Mouse (Mus musculus) ovary, adult 2 months (tissue): ENCODE measurements around the gene Dgcr6. TPM values are rescaled to one million over a fixed set of nuclear protein-coding genes. Genes with fewer than 3 reads are reported as not detected.

Experiments
- polyA plus RNA-seq: library from polyadenylated mRNA; depleted of rRNA; stranded (reverse); fragments of >200 nt; gene quantifications from 2 replicates; pipeline ENCODE4 v1.2.3, GENCODE M21; 2012; rRNA removed

The Dgcr6 gene
- 118 and 150 TPM in 2 replicates for polyA plus RNA-seq

DNA sequence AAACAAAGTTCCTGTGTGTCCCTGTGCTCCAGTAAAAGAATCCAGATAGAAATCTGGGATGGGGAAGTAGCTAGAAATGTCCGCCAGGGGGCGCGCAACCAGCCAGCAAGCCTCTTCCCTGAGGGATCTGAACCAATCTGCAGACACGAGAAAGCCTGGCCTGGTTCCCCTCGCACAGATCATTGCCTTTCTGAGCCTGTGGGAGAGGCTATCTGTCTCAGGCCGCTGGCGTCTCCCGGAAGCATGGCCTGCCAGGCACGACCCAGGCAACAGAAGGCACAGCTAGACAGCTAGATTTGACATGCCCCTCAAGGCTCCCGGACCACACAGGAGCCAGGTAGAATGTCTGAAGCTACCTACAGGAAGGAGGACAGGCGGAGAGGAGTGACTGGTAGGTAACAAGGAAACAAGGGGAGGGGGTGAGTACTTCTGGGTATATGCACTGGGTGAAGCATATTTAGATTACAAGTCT lies at the start of gene Dgcr6:
Gene Dgcr6 (plus strand): TSS at position 130 of the 472 bp plus-strand sequence.

Other genes starting within 250 kb of the Dgcr6 start
- 1.6 and 2.9 TPM in 2 replicates for gene B830017H08Rik, start 219.7 kb upstream of the Dgcr6 start, polyA plus RNA-seq
- 7.8 and 10.4 TPM in 2 replicates for gene Car15, start 214.5 kb upstream of the Dgcr6 start, polyA plus RNA-seq
- 1.9 and 2.4 TPM in 2 replicates for gene Gm20518, start 161.2 kb upstream of the Dgcr6 start, polyA plus RNA-seq
- gene Tssk1, start 158.6 kb upstream of the Dgcr6 start, polyA plus RNA-seq: 0.12 TPM in 1 of 2 replicates, not detected in the other
- gene Dgcr2, start 154.3 kb upstream of the Dgcr6 start, polyA plus RNA-seq: 236 and 311 TPM in 2 replicates
- gene Tssk2, start 154.2 kb upstream of the Dgcr6 start, polyA plus RNA-seq: not detected in 2 replicates
- 26.4 and 34.9 TPM in 2 replicates for gene Ess2, start 141.5 kb upstream of the Dgcr6 start, polyA plus RNA-seq
- 0.32 TPM in 1 of 2 replicates, not detected in the other for gene Gsc2, start 137.8 kb upstream of the Dgcr6 start, polyA plus RNA-seq
- gene Slc25a1, start 124.6 kb upstream of the Dgcr6 start, polyA plus RNA-seq: 223 and 245 TPM in 2 replicates
- not detected in 2 replicates for gene Vpreb2, start 72.4 kb upstream of the Dgcr6 start, polyA plus RNA-seq
- gene Prodh, start 37.3 kb downstream of the Dgcr6 start, polyA plus RNA-seq: 32.9 and 50.5 TPM in 2 replicates
- gene Rtn4r, start 74.8 kb downstream of the Dgcr6 start, polyA plus RNA-seq: 8.3 and 8.8 TPM in 2 replicates
- gene Ccdc188, start 165.0 kb downstream of the Dgcr6 start, polyA plus RNA-seq: not detected in 2 replicates
- gene Zdhhc8, start 182.3 kb downstream of the Dgcr6 start, polyA plus RNA-seq: 210 and 213 TPM in 2 replicates
- 51.5 and 61.1 TPM in 2 replicates for gene Trmt2a, start 195.8 kb downstream of the Dgcr6 start, polyA plus RNA-seq
- gene Ranbp1, start 195.9 kb downstream of the Dgcr6 start, polyA plus RNA-seq: 91.9 and 212 TPM in 2 replicates
- gene Gm49776, start 205.5 kb downstream of the Dgcr6 start, polyA plus RNA-seq: not detected in 2 replicates
- 34.4 and 36.1 TPM in 2 replicates for gene Dgcr8, start 236.4 kb downstream of the Dgcr6 start, polyA plus RNA-seq